ENCODE assay signal across 20 mouse cellular contexts in genomic region chr17:50040727-50041410, GRCm38 (mm10).
"Had no signal": no experiment of that assay in that cellular context is flagged by ENCODE, and none has a peak within 500 bp of the region (broad histone marks: within the 10 kb centered on the region; RNA-seq: fewer than 3 reads in every experiment).

No protein-coding gene starts in this region.

- H3K9ac ChIP-seq: kidney, embryonic 15.5 days; lung, embryonic 15.5 days; midbrain, embryonic 12.5 days; midbrain, embryonic 15.5 days; neural tube, embryonic 12.5 days; neural tube, embryonic 15.5 days; stomach, embryonic 15.5 days had no signal

- H3K4me2 ChIP-seq: kidney, embryonic 15.5 days; lung, embryonic 15.5 days; midbrain, embryonic 12.5 days; midbrain, embryonic 15.5 days; neural tube, embryonic 12.5 days; neural tube, embryonic 15.5 days; stomach, embryonic 15.5 days had no signal

- H3K4me3 ChIP-seq: kidney, embryonic 15.5 days; left cerebral cortex, adult 2 months; lung, embryonic 15.5 days; midbrain, embryonic 12.5 days; midbrain, embryonic 15.5 days; neural tube, embryonic 12.5 days; neural tube, embryonic 15.5 days; stomach, embryonic 15.5 days had no signal

- H3K27ac ChIP-seq: kidney, embryonic 15.5 days; left cerebral cortex, adult 2 months; lung, embryonic 15.5 days; midbrain, embryonic 12.5 days; midbrain, embryonic 15.5 days; neural tube, embryonic 12.5 days; neural tube, embryonic 15.5 days; stomach, embryonic 15.5 days had no signal

- ATAC-seq: intestine, postnatal 0 days; midbrain, embryonic 15.5 days had no signal

- H3K36me3 ChIP-seq: kidney, embryonic 15.5 days; lung, embryonic 15.5 days; midbrain, embryonic 12.5 days; midbrain, embryonic 15.5 days; neural tube, embryonic 12.5 days; neural tube, embryonic 15.5 days; stomach, embryonic 15.5 days had no signal

- H3K4me1 ChIP-seq: kidney, embryonic 15.5 days; lung, embryonic 15.5 days; midbrain, embryonic 15.5 days; neural tube, embryonic 12.5 days; neural tube, embryonic 15.5 days; stomach, embryonic 15.5 days had no signal

- H3K27me3 ChIP-seq: kidney, embryonic 15.5 days; lung, embryonic 15.5 days; midbrain, embryonic 15.5 days; neural tube, embryonic 12.5 days; neural tube, embryonic 15.5 days; stomach, embryonic 15.5 days had no signal

- H3K9me3 ChIP-seq: kidney, embryonic 15.5 days; lung, embryonic 15.5 days; midbrain, embryonic 12.5 days; midbrain, embryonic 15.5 days; neural tube, embryonic 12.5 days; neural tube, embryonic 15.5 days; stomach, embryonic 15.5 days had no signal

- DNase-seq: kidney, adult 2 months; kidney, postnatal 10 days; kidney, postnatal 36 days; layer of hippocampus, postnatal 36 days; lung, adult 18-20 months; lung, postnatal 10 days; lung, postnatal 36 days; right cerebral cortex, adult 18-20 months; right cerebral cortex, postnatal 25 days; spleen, adult 18-20 months; thymus, postnatal 25 days had no signal
